Mouse (Mus musculus): Measurements from ENCODE around the gene Rufy3. TPM values are rescaled to one million over a fixed set of nuclear protein-coding genes. Genes with fewer than 3 reads are reported as not detected.

Rufy3 gene
- polyA plus RNA-seq, 1 experiment from 2014 or later, result 121 TPM

GRCm38 (mm10) chr5:88604046-88604445, 39.2 kb downstream of the Rufy3 start:
- Histone ChIP-seq H3K4me1 (ENCODE audit: control insufficient read depth, insufficient read depth, low read length) (no peaks in the 10 kb centered on the region), H3K4me2 (no peak overlapping the region), H3K27me3 (ENCODE audit: control insufficient read depth, insufficient read depth, low read length) (no peaks in the 10 kb centered on the region), H3K9ac (ENCODE audit: low read length) (no peak overlapping the region), H3K4me3 (ENCODE audit: low read depth, low read length) (no peak overlapping the region), H3K27ac (ENCODE audit: low read depth, low read length) (no peak overlapping the region), H3K36me3 (ENCODE audit: control insufficient read depth, insufficient read depth, low read length) (no peaks in the 10 kb centered on the region), H3K9me3 (ENCODE audit: control insufficient read depth, low read length) (no peaks in the 10 kb centered on the region)
- 91% methylated on average over 3 of the region's 3 CpGs for WGBS
- no peak for ATAC-seq (ENCODE audit: low FRiP score)
- no peak for DNase-seq (ENCODE audit: low spot score, missing footprints)

- ATAC-seq (ENCODE audit: low FRiP score), result no peak
- no peaks in the 10 kb centered on the region for H3K9me3 ChIP-seq (ENCODE audit: control insufficient read depth, low read length)
- no peaks in the 10 kb centered on the region for H3K4me1 ChIP-seq (ENCODE audit: control insufficient read depth, insufficient read depth, low read length)
- no peak overlapping the region for H3K4me2 ChIP-seq
- no peak overlapping the region for H3K9ac ChIP-seq (ENCODE audit: low read length)
- H3K36me3 ChIP-seq (ENCODE audit: control insufficient read depth, insufficient read depth, low read length), result no peaks in the 10 kb centered on the region
- H3K27me3 ChIP-seq (ENCODE audit: control insufficient read depth, insufficient read depth, low read length), result no peaks in the 10 kb centered on the region
- no peak overlapping the region for H3K27ac ChIP-seq (ENCODE audit: low read depth, low read length)
- no peak for DNase-seq (ENCODE audit: low spot score, missing footprints)
- no peak overlapping the region for H3K4me3 ChIP-seq (ENCODE audit: low read depth, low read length)
- WGBS, result 93% methylated on average over 7 of the region's 7 CpGs
Measured at GRCm38 (mm10) chr5:88604641-88605358, 40.0 kb downstream of the Rufy3 start.

- 86% methylated on average over 1 of the region's 1 CpGs for WGBS
- no peak for ATAC-seq (ENCODE audit: low FRiP score)
- Histone ChIP-seq H3K36me3 (ENCODE audit: control insufficient read depth, insufficient read depth, low read length) (peaks cover 5% of the 10 kb centered on the region; the same call in 1 of the 2 replicates), H3K9ac (ENCODE audit: low read length) (no peak overlapping the region), H3K9me3 (ENCODE audit: control insufficient read depth, low read length) (no peaks in the 10 kb centered on the region), H3K4me2 (no peak overlapping the region), H3K4me1 (ENCODE audit: control insufficient read depth, insufficient read depth, low read length) (no peaks in the 10 kb centered on the region), H3K27me3 (ENCODE audit: control insufficient read depth, insufficient read depth, low read length) (no peaks in the 10 kb centered on the region), H3K4me3 (ENCODE audit: low read depth, low read length) (no peak overlapping the region), H3K27ac (ENCODE audit: low read depth, low read length) (no peak overlapping the region)
- DNase-seq (ENCODE audit: low spot score, missing footprints), result no peak
Measured at GRCm38 (mm10) chr5:88614129-88614528, 49.3 kb downstream of the Rufy3 start.

GRCm38 (mm10) chr5:88616988-88617387, 52.1 kb downstream of the Rufy3 start:
- no peaks in the 10 kb centered on the region for H3K9me3 ChIP-seq (ENCODE audit: control insufficient read depth, low read length)
- H3K27ac ChIP-seq (ENCODE audit: low read depth, low read length), result no peak overlapping the region
- H3K36me3 ChIP-seq (ENCODE audit: control insufficient read depth, insufficient read depth, low read length), result peaks cover 16% of the 10 kb centered on the region
- no peak overlapping the region for H3K4me2 ChIP-seq
- DNase-seq (ENCODE audit: low spot score, missing footprints) (no peak), ATAC-seq (ENCODE audit: low FRiP score) (no peak)
- WGBS, result 86% methylated on average over 4 of the region's 4 CpGs
- no peaks in the 10 kb centered on the region for H3K4me1 ChIP-seq (ENCODE audit: control insufficient read depth, insufficient read depth, low read length)
- no peak overlapping the region for H3K9ac ChIP-seq (ENCODE audit: low read length)
- no peaks in the 10 kb centered on the region for H3K27me3 ChIP-seq (ENCODE audit: control insufficient read depth, insufficient read depth, low read length)
- no peak overlapping the region for H3K4me3 ChIP-seq (ENCODE audit: low read depth, low read length)

DNA sequence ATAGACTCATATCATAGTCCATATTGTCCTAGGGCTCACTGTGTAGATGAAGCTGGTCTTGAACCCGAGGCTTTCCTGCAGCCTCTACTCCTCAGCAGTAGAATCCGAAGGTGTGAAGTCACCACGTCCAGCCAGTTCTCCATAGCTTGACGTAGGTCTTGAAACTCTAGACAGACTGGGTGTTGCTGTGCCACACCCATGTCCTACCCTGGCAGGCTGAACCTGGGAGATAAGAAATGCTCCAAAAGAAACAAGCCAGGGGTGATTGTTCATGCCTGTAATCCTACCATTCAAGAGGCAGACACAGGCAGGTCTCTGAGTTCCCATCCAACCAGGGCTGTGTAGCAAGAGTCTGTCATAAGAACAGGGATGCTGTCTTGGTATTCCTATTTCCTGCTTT, 62.7 kb downstream of the Rufy3 start:
- WGBS, result 90% methylated on average over 4 of the region's 4 CpGs
- H3K9ac ChIP-seq (ENCODE audit: low read length), result no peak overlapping the region

GRCm38 (mm10) chr5:88629125-88629524, 64.3 kb downstream of the Rufy3 start:
- Histone ChIP-seq H3K27ac (ENCODE audit: low read depth, low read length) (no peak overlapping the region), H3K4me2 (no peak overlapping the region), H3K4me3 (ENCODE audit: low read depth, low read length) (no peak overlapping the region), H3K9me3 (ENCODE audit: control insufficient read depth, low read length) (no peaks in the 10 kb centered on the region), H3K4me1 (ENCODE audit: control insufficient read depth, insufficient read depth, low read length) (no peaks in the 10 kb centered on the region), H3K36me3 (ENCODE audit: control insufficient read depth, insufficient read depth, low read length) (peaks cover 9% of the 10 kb centered on the region), H3K9ac (ENCODE audit: low read length) (no peak overlapping the region), H3K27me3 (ENCODE audit: control insufficient read depth, insufficient read depth, low read length) (no peaks in the 10 kb centered on the region)
- DNase-seq (ENCODE audit: low spot score, missing footprints) (no peak), ATAC-seq (ENCODE audit: low FRiP score) (no peak)
- WGBS, result 87% methylated on average over 11 of the region's 11 CpGs

More for the DNA sequence above, 62.7 kb downstream of the Rufy3 start:
- DNase-seq (ENCODE audit: low spot score, missing footprints), result no peak
- H3K27ac ChIP-seq (ENCODE audit: low read depth, low read length), result no peak overlapping the region
- H3K4me2 ChIP-seq, result no peak overlapping the region
- no peaks in the 10 kb centered on the region for H3K27me3 ChIP-seq (ENCODE audit: control insufficient read depth, insufficient read depth, low read length)
- H3K4me1 ChIP-seq (ENCODE audit: control insufficient read depth, insufficient read depth, low read length), result no peaks in the 10 kb centered on the region
- H3K9me3 ChIP-seq (ENCODE audit: control insufficient read depth, low read length), result no peaks in the 10 kb centered on the region
- H3K36me3 ChIP-seq (ENCODE audit: control insufficient read depth, insufficient read depth, low read length), result peaks cover 7% of the 10 kb centered on the region
- ATAC-seq (ENCODE audit: low FRiP score), result no peak
- H3K4me3 ChIP-seq (ENCODE audit: low read depth, low read length), result no peak overlapping the region

- ATAC-seq (ENCODE audit: low FRiP score) (no peak), DNase-seq (ENCODE audit: low spot score, missing footprints) (no peak)
- Histone ChIP-seq H3K9me3 (ENCODE audit: control insufficient read depth, low read length) (no peaks in the 10 kb centered on the region), H3K4me1 (ENCODE audit: control insufficient read depth, insufficient read depth, low read length) (no peaks in the 10 kb centered on the region), H3K27ac (ENCODE audit: low read depth, low read length) (no peak overlapping the region), H3K9ac (ENCODE audit: low read length) (no peak overlapping the region), H3K36me3 (ENCODE audit: control insufficient read depth, insufficient read depth, low read length) (peaks cover 9% of the 10 kb centered on the region), H3K27me3 (ENCODE audit: control insufficient read depth, insufficient read depth, low read length) (no peaks in the 10 kb centered on the region), H3K4me2 (no peak overlapping the region), H3K4me3 (ENCODE audit: low read depth, low read length) (no peak overlapping the region)
- WGBS, result 92% methylated on average over 8 of the region's 8 CpGs
Measured at GRCm38 (mm10) chr5:88629987-88630386, 65.1 kb downstream of the Rufy3 start.

GRCm38 (mm10) chr5:88630883-88631282, 66.0 kb downstream of the Rufy3 start:
- Histone ChIP-seq H3K27me3 (ENCODE audit: control insufficient read depth, insufficient read depth, low read length) (no peaks in the 10 kb centered on the region), H3K4me3 (ENCODE audit: low read depth, low read length) (no peak overlapping the region), H3K27ac (ENCODE audit: low read depth, low read length) (no peak overlapping the region), H3K4me1 (ENCODE audit: control insufficient read depth, insufficient read depth, low read length) (no peaks in the 10 kb centered on the region), H3K9me3 (ENCODE audit: control insufficient read depth, low read length) (no peaks in the 10 kb centered on the region), H3K36me3 (ENCODE audit: control insufficient read depth, insufficient read depth, low read length) (peaks cover 9% of the 10 kb centered on the region), H3K4me2 (no peak overlapping the region), H3K9ac (ENCODE audit: low read length) (no peak overlapping the region)
- no peak for DNase-seq (ENCODE audit: low spot score, missing footprints)
- 55% methylated on average over 3 of the region's 3 CpGs for WGBS
- 0 out of 2 replicates have a peak, but pooled peaks have one; percentile 23 for ATAC-seq (ENCODE audit: low FRiP score)

DNA sequence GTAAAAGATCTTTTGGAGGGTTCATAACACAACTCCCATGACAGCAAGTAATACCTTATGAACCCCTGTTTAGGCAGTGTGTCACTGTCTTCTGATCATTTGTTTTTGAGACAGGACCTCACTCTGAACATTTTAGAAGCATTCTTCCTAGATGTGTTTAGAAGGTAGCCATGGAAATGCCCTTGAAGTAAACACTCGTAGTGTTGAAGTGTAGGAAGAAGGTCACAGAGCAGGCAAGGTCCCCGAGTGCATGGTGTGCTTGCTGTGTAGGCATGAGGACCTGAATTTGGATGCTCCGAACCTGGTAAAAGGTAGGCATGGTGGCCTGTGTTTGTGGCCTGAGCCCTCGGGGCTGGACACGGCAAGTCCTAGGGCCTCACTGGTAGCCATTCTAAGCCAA, 66.7 kb downstream of the Rufy3 start:
- Histone ChIP-seq H3K4me2 (no peak overlapping the region), H3K27me3 (ENCODE audit: control insufficient read depth, insufficient read depth, low read length) (no peaks in the 10 kb centered on the region), H3K9me3 (ENCODE audit: control insufficient read depth, low read length) (no peaks in the 10 kb centered on the region), H3K9ac (ENCODE audit: low read length) (no peak overlapping the region), H3K27ac (ENCODE audit: low read depth, low read length) (no peak overlapping the region), H3K4me1 (ENCODE audit: control insufficient read depth, insufficient read depth, low read length) (no peaks in the 10 kb centered on the region), H3K36me3 (ENCODE audit: control insufficient read depth, insufficient read depth, low read length) (peaks cover 9% of the 10 kb centered on the region), H3K4me3 (ENCODE audit: low read depth, low read length) (no peak overlapping the region)
- 92% methylated on average over 5 of the region's 5 CpGs for WGBS
- no peak for DNase-seq (ENCODE audit: low spot score, missing footprints)
- ATAC-seq (ENCODE audit: low FRiP score), result no peak
